Mouse (Mus musculus) common myeloid progenitor, adult 5-6 weeks (primary cell): ENCODE data around the gene Fyn. TPM values are rescaled to one million over a fixed set of nuclear protein-coding genes. Genes with fewer than 3 reads are reported as not detected.

ENCODE experiments used
- ATAC-seq: replicated peaks from 2 replicates; pipeline ENCODE4 v1.8.0; 2016; ENCODE audit warnings: low read depth, mild to moderate bottlenecking, moderate TSS enrichment, inconsistent platforms; ENCODE audit not compliant: poor library complexity, severe bottlenecking
- total RNA-seq: library from RNA; stranded (forward); fragments of 200-1000, 187-1606 nt; gene quantifications from 2 replicates; pipeline ENCODE4 v1.2.3, GENCODE M21; 2017

The Fyn gene
- total RNA-seq, 1 experiment from 2014 or later, result 37.6 TPM

DNA sequence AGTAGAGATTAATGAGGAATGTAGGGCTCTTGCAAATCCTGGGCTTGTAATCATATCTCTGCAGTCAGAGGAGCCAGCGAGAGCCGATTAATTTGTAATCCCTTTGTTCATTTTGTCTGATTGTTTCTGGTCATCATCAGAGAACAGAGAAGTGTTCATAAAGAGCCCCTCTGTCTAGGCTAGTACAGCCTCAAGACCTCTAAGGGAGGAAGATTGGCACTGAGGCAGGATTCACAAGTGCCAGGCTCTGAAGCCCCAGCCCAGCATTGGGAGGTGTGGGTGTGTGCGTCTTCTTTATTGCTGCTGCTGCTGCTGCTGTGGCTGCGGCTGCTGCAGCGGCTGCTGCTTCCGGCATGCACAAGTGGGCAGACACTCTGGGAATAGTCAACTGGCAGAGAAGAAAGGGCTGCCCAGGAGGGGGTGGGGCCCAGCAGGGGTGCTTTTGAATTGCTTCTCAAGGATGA, 183.7 kb downstream of the Fyn start:
- ATAC-seq, result no peak

DNA sequence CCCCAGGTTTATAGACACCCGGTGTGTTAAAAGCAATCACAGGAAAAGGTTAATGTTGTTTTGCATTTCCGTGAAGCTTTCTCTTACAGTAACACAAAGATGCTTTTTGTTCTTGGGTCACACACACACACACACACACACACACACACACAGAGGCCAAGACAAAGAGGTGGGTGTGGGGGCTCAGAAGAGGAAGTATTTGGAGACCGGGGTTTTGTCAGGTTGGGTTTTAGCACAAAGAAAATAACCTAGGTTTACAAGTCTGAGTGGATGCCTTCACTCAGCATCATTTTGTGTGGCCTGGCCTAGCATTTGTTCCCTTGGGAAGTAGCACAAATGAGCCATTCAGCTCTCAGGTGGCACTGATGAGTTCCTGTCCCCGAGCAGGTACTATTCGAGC, 184.2 kb downstream of the Fyn start:
- no peak for ATAC-seq

GRCm38 (mm10) chr10:39555289-39555715, 186.6 kb downstream of the Fyn start:
- no peak for ATAC-seq

GRCm38 (mm10) chr10:39555740-39556139, 187.1 kb downstream of the Fyn start:
- ATAC-seq, result no peak

GRCm38 (mm10) chr10:39557360-39557759, 188.7 kb downstream of the Fyn start:
- no peak for ATAC-seq

GRCm38 (mm10) chr10:39557851-39558250, 189.2 kb downstream of the Fyn start:
- ATAC-seq, result no peak

GRCm38 (mm10) chr10:39558492-39559005, 189.9 kb downstream of the Fyn start:
- no peak for ATAC-seq

GRCm38 (mm10) chr10:39559321-39559720, 190.7 kb downstream of the Fyn start:
- no peak for ATAC-seq

GRCm38 (mm10) chr10:39562383-39562782, 193.7 kb downstream of the Fyn start:
- 0 out of 2 replicates have a peak, but pooled peaks have one; percentile 22 for ATAC-seq

DNA sequence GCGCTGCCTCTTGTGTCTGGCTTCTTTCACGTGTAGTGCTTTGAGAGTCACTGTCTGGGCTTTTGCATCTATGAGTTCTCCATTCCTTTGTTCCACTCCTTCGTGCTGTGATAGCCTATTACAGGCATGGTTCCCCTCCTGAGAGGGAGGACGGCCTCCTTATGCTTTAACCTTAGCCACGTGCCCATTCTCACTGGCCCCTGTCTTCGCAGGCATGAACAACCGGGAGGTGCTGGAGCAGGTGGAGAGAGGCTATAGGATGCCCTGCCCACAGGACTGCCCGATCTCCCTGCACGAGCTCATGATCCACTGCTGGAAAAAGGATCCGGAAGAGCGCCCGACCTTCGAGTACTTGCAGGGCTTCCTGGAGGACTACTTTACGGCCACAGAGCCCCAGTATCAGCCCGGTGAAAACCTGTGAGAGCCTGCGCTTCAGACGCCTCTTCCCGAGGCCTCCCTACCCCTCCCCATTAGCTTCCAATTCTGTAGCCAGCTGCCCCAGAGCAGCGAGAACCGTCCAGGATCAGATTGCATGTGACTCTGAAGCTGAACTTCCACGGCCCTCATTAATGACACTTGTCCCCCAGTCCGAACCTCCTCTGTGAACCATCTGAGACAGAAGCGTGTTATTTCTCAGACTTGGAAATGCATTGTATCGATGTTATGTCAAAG, 195.0 kb downstream of the Fyn start:
- no peak for ATAC-seq

DNA sequence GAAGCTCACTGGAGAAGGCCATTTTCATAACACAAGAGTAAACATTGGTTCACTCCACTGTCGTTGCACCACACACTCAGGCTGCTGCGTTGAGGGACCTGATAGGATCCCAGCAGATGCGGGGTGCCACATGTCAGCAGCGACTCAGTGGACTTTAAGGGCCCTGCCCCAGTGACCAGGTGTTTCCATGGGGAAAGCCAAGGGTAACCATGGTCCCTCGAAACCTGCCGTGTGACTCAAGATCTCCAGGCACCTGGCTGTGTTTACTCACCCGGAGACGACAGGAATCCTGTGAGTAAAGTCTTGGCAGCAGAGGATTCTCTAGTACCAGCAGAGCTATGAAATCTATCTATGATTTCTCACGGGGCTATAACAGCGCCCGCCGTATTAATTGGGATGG, 198.2 kb downstream of the Fyn start:
- ATAC-seq, result no peak

DNA sequence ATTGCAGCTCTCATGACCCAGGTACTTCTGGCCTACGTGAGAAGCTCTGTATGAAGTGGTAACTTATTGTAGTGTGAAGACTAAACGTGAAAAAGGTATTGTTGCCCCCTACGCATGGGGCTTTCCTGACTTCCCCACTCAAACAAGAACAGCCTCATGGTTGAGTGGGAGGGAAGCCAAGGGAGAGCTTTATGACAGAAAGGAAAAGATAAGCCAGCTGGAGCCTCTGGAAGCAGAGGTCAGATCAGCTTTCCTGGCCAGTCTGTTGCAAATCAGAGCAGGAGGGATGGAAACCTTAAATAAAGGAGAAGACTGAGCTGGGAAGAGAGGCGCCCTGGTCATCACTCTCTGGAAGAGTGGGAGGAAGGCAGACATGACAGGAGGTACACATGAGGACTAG, 200.3 kb downstream of the Fyn start:
- ATAC-seq, result no peak

GRCm38 (mm10) chr10:39571011-39571410, 202.4 kb downstream of the Fyn start:
- no peak for ATAC-seq

DNA sequence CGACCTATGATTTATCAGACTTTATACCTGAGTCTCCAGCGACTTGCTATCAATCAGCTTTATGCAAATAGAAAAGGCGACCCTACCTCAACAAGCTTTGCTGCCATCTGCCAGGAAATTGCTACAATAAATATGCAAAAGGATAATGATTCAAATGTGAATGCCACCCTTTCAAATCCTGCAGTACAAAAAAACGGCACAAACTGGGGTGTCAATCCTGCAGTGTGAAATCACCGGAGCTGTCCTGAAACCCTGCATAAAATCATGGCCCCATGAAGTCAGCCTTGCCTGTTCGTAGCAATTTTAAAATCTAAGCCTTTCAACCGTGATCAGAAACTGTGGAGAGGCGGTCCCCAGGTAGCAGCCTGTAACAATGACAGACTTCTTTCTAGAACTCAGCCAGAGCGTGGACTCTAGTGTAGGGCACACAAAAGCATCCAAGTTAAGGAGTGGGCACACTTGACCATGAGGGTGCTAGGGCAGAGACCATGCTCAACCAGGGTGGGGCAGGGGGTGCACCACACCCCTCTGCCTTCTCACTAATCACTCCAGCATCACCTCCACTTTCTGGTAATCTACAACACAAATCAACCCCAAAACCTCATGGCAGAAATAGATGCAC, 203.5 kb downstream of the Fyn start:
- ATAC-seq, result no peak

DNA sequence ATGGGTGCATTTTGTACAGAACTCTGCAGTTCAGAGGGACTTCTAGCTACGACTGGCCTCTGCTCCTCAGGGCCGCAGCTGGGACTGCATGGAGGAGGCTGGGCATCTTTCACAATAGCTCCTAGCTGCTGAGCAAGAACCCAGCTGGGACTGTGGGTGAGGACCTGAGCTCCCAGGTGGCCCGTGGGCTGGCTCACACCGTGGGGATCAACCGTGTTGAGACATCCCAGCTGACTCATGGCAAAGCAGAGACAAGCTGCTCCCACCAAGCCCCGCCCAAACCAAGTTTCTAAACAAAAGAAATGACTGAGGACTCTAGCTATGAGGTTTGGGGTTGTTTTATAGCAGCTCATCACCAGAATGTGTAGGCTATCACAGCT, 204.0 kb downstream of the Fyn start:
- 0 out of 2 replicates have a peak, but pooled peaks have one; percentile 8 for ATAC-seq

DNA sequence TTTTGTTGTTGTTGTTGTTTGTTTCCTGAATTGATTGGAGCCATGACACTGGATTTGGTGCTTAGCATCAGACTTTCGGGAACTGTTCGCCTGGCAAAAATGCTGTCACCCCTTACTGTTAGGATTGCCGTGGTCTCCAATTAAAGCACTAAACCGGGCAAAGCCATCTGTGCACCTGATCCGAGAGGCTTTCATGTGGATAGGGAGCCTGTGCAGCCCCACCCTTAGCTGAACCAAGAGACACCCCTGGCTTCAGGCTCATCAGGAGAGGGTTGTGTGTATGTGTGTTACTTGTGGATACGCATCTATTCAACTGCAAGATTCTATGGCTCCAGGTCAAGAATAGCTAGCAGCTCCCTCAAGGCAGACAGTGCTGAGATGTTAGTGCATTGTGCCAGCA, 207.8 kb downstream of the Fyn start:
- ATAC-seq, result no peak

DNA sequence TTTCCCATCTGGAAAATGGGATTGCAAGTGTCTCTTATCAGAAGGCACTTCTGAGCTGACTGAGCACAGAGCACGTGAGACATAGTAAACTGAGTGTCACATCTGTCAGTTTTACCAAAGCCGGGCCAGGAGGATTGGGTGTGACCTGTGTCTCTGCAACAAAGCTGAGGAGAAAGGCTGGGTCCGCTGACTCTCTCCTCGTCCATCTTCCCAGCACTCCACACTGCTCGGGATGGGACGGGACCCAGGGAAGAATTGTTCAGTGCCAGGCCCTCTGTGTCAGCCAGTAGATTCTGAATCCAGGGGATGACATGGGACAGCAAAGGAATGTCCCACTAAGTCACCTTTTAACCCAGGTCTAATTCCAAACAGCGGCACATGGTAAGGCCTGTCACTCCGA, 211.8 kb downstream of the Fyn start:
- ATAC-seq, result no peak

DNA sequence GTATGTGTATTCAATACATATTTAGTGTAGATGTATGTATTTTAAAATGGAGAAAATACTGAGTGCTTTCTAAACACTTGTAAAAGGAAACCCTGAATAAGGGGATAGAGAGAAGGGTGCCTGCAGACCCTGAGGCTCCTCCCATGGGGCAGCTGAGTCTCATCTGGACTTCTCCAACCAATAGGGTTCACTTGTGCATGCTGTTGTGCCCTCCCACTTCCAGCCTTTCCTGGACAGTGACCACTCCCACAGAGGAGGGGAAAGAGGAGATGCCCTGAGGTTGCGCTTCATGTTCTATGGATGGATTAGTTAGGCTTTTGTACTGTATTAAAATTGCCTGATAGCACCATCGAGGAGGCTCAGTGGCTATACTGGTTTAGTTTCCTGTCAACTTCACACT, 213.7 kb downstream of the Fyn start:
- ATAC-seq, result no peak

- ATAC-seq, result no peak
Measured at GRCm38 (mm10) chr10:39583718-39584117, 215.1 kb downstream of the Fyn start.

GRCm38 (mm10) chr10:39587290-39587925, 218.8 kb downstream of the Fyn start:
- 0 out of 2 replicates have a peak, but pooled peaks have one; percentile 7 for ATAC-seq
